Comparison of ENCODE assay signal across 9 mouse cellular contexts in genomic region chr14:30943860-30944674, GRCm38 (mm10). TPM values are rescaled to one million over a fixed set of nuclear protein-coding genes. Genes with fewer than 3 reads are reported as not detected.
DNase-seq lines count a peak whose midpoint lies in the region; ATAC-seq lines count a peak whose summit lies in the region.
"Had no signal": no experiment of that assay in that cellular context is flagged by ENCODE, and none has a peak within 500 bp of the region (broad histone marks: within the 10 kb centered on the region; RNA-seq: fewer than 3 reads in every experiment).

No protein-coding gene starts in this region.

- H3K9me3 ChIP-seq in forebrain, embryonic 11.5 days (ENCODE audit: control insufficient read depth, low read length), result no peaks in the 10 kb centered on the region
- H3K9me3 ChIP-seq in forebrain, embryonic 16.5 days (ENCODE audit: control insufficient read depth, low read length), result no peaks in the 10 kb centered on the region
- H3K9me3 ChIP-seq: neural tube, embryonic 12.5 days had no signal

- no peak for ATAC-seq in forebrain, embryonic 11.5 days (replicated peaks; ENCODE audit: low FRiP score)
- no peak for ATAC-seq in forebrain, embryonic 16.5 days

- WGBS in forebrain, embryonic 11.5 days, result 70% methylated on average over 11 of the region's 11 CpGs
- 69% methylated on average over 11 of the region's 11 CpGs for whole genome bisulfite sequencing in forebrain, embryonic 16.5 days
- WGBS in macrophage (ENCODE audit: missing documents), result 36% methylated on average over 11 of the region's 11 CpGs

- no peak overlapping the region for H3K4me3 ChIP-seq in forebrain, embryonic 11.5 days (ENCODE audit: low read depth, low read length)
- no peak overlapping the region for H3K4me3 ChIP-seq in forebrain, embryonic 16.5 days (replicated peaks; ENCODE audit: low read length)
- no peak overlapping the region for H3K4me3 ChIP-seq in macrophage (ENCODE audit: inconsistent target)
- H3K4me3 ChIP-seq: neural tube, embryonic 12.5 days had no signal

- no peak overlapping the region for H3K27ac ChIP-seq in forebrain, embryonic 11.5 days (ENCODE audit: low read depth, low read length)
- H3K27ac ChIP-seq in forebrain, embryonic 16.5 days (ENCODE audit: low read length), result no peak overlapping the region
- peak overlapping the region; percentile 62 for H3K27ac ChIP-seq in macrophage
- H3K27ac ChIP-seq: neural tube, embryonic 12.5 days had no signal

- no peaks in the 10 kb centered on the region for H3K79me2 ChIP-seq in macrophage (ENCODE audit: inconsistent target)

- intact Hi-C loops in heart, postnatal 25 days (cut with DNase I), result loop anchor here (2.0 to 10.0 kb wide), 3 partner anchors 62 to 119 kb away; partner anchors contain the start of gene Tmem110

- H3K36me3 ChIP-seq in forebrain, embryonic 11.5 days (ENCODE audit: control insufficient read depth, insufficient read depth, low read length), result no peaks in the 10 kb centered on the region
- H3K36me3 ChIP-seq in forebrain, embryonic 16.5 days (ENCODE audit: control insufficient read depth, insufficient read depth), result no peaks in the 10 kb centered on the region
- H3K36me3 ChIP-seq in macrophage (ENCODE audit: inconsistent target), result no peaks in the 10 kb centered on the region
- H3K36me3 ChIP-seq: neural tube, embryonic 12.5 days had no signal

- no peaks in the 10 kb centered on the region for H3K4me1 ChIP-seq in forebrain, embryonic 11.5 days (replicated peaks; ENCODE audit: control insufficient read depth, insufficient read depth, low read length)
- H3K4me1 ChIP-seq in forebrain, embryonic 16.5 days (replicated peaks; ENCODE audit: control insufficient read depth, insufficient read depth, low read length), result no peaks in the 10 kb centered on the region
- H3K4me1 ChIP-seq: neural tube, embryonic 12.5 days had no signal

- H3K27me3 ChIP-seq in forebrain, embryonic 11.5 days (ENCODE audit: control insufficient read depth, insufficient read depth, low read length), result no peaks in the 10 kb centered on the region
- 0 out of 2 replicates have a peak, but pooled peaks cover 2% of the 10 kb centered on the region for H3K27me3 ChIP-seq in forebrain, embryonic 16.5 days (replicated peaks; ENCODE audit: control insufficient read depth, insufficient read depth, low read length)
- H3K27me3 ChIP-seq: neural tube, embryonic 12.5 days had no signal

- H3K9ac ChIP-seq in forebrain, embryonic 11.5 days (ENCODE audit: low read length), result no peak overlapping the region
- no peak overlapping the region for H3K9ac ChIP-seq in forebrain, embryonic 16.5 days (replicated peaks; ENCODE audit: low read depth, low read length)
- H3K9ac ChIP-seq: neural tube, embryonic 12.5 days had no signal

- no peak overlapping the region for H3K4me2 ChIP-seq in forebrain, embryonic 11.5 days (ENCODE audit: low read depth, low read length, severe bottlenecking)
- H3K4me2 ChIP-seq in forebrain, embryonic 16.5 days (ENCODE audit: low read length), result no peak overlapping the region
- H3K4me2 ChIP-seq: neural tube, embryonic 12.5 days had no signal

- DNase-seq in forebrain, embryonic 11.5 days (ENCODE audit: low spot score), result peak; percentile 75
- peak; percentile 36 for DNase-seq in T-cell, adult 2 months (ENCODE audit: low spot score)
- DNase-seq in embryo, embryonic 11 days, result peak; percentile 53
- peak; percentile 31 for DNase-seq in heart, postnatal 25 days (ENCODE audit: low spot score)
- peak; percentile 49 to 61 for DNase-seq in left cerebral cortex, adult 18-20 months (ENCODE audit: low spot score in 2 of 2)
- peak; percentile 53 to 78 for DNase-seq in spleen, postnatal 10 days (ENCODE audit: low spot score in 2 of 2)

RNA-seq across cellular contexts. Expression of gene Itih1, which starts 1.0 kb away (rescaled TPM):
- polyA plus RNA-seq in forebrain, embryonic 11.5 days (2014; fragmentation: Nextera tagmentation; extraction: Ambion mirVana), result not detected in 2 replicates
- not detected in 2 replicates for polyA plus RNA-seq in forebrain, embryonic 16.5 days (2015; fragmentation: Nextera tagmentation; extraction: Ambion mirVana)
- total RNA-seq in heart, postnatal 25 days (2021), result not detected
- total RNA-seq in left cerebral cortex, adult 18-20 months (2021), result not detected
- total RNA-seq in macrophage (2018; cell fraction: chromatin; rRNA removed), result under 1 TPM in 3 of 26 experiments, not detected in 23; 0.25 to 0.67 (median 0.25) TPM
- total RNA-seq in macrophage (2018; cell fraction: cytosol; rRNA removed), result under 1 TPM in 1 of 26 experiments, not detected in 25; 0.05 TPM
- total RNA-seq in macrophage (2018; cell fraction: nucleus; rRNA removed), result under 1 TPM in 2 of 26 experiments, not detected in 24; 0.27 to 0.35 TPM
- polyA plus RNA-seq in macrophage (2018), result not detected in 3 replicates

RNA-seq across cellular contexts. Expression of gene Nek4, which starts 7.1 kb away (rescaled TPM):
- polyA plus RNA-seq in forebrain, embryonic 11.5 days (2014; fragmentation: Nextera tagmentation; extraction: Ambion mirVana), result 22.4 and 24.4 TPM in 2 replicates
- 19.6 and 20.4 TPM in 2 replicates for polyA plus RNA-seq in forebrain, embryonic 16.5 days (2015; fragmentation: Nextera tagmentation; extraction: Ambion mirVana)
- 1 to 10 TPM; 4.0 to 5.3 TPM for total RNA-seq in heart, postnatal 25 days (2021)
- 10 to 100 TPM; 17.0 to 21.2 TPM for total RNA-seq in left cerebral cortex, adult 18-20 months (2021)
- total RNA-seq in macrophage (2018; cell fraction: chromatin; rRNA removed), result 10 to 100 TPM in 25 of 26 experiments, 1 to 10 TPM in 1; 7.6 to 34.8 (median 22.2) TPM
- total RNA-seq in macrophage (2018; cell fraction: cytosol; rRNA removed), result 1 to 10 TPM; 4.3 to 9.4 (median 7.5) TPM
- total RNA-seq in macrophage (2018; cell fraction: nucleus; rRNA removed), result 10 to 100 TPM in 16 of 26 experiments, 1 to 10 TPM in 10; 4.9 to 25.4 (median 13.4) TPM
- polyA plus RNA-seq in macrophage (2018), result 5.6 to 7.4 TPM (median 5.9 TPM) in 3 replicates

RNA-seq across cellular contexts. Expression of gene Itih3, which starts 20.5 kb away (rescaled TPM):
- polyA plus RNA-seq in forebrain, embryonic 11.5 days (2014; fragmentation: Nextera tagmentation; extraction: Ambion mirVana), result 0.05 and 0.16 TPM in 2 replicates
- polyA plus RNA-seq in forebrain, embryonic 16.5 days (2015; fragmentation: Nextera tagmentation; extraction: Ambion mirVana), result 0.40 and 0.58 TPM in 2 replicates
- total RNA-seq in heart, postnatal 25 days (2021), result under 1 TPM; 0.39 to 0.64 TPM
- total RNA-seq in left cerebral cortex, adult 18-20 months (2021), result 10 to 100 TPM; 25.8 to 32.8 TPM
- not detected for total RNA-seq in macrophage (2018; cell fraction: chromatin; rRNA removed)
- total RNA-seq in macrophage (2018; cell fraction: cytosol; rRNA removed), result not detected
- not detected for total RNA-seq in macrophage (2018; cell fraction: nucleus; rRNA removed)
- not detected in 3 replicates for polyA plus RNA-seq in macrophage (2018)

RNA-seq across cellular contexts. Expression of gene Glt8d1, which starts 57.1 kb away (rescaled TPM):
- 61.3 and 63.5 TPM in 2 replicates for polyA plus RNA-seq in forebrain, embryonic 11.5 days (2014; fragmentation: Nextera tagmentation; extraction: Ambion mirVana)
- polyA plus RNA-seq in forebrain, embryonic 16.5 days (2015; fragmentation: Nextera tagmentation; extraction: Ambion mirVana), result 51.8 and 54.2 TPM in 2 replicates
- 10 to 100 TPM; 18.5 to 22.1 TPM for total RNA-seq in heart, postnatal 25 days (2021)
- 10 to 100 TPM; 34.0 to 38.2 TPM for total RNA-seq in left cerebral cortex, adult 18-20 months (2021)
- 10 to 100 TPM; 42.3 to 95.3 (median 64.0) TPM for total RNA-seq in macrophage (2018; cell fraction: chromatin; rRNA removed)
- 10 to 100 TPM; 15.7 to 33.1 (median 21.5) TPM for total RNA-seq in macrophage (2018; cell fraction: cytosol; rRNA removed)
- total RNA-seq in macrophage (2018; cell fraction: nucleus; rRNA removed), result 100 to 1,000 TPM in 1 of 26 experiments, 10 to 100 TPM in 25; 41.3 to 102 (median 59.5) TPM
- polyA plus RNA-seq in macrophage (2018), result 25.5 to 38.1 TPM (median 30.8 TPM) in 3 replicates

RNA-seq across cellular contexts. Expression of gene Spcs1, which starts 57.4 kb away (rescaled TPM):
- polyA plus RNA-seq in forebrain, embryonic 11.5 days (2014; fragmentation: Nextera tagmentation; extraction: Ambion mirVana), result 224 and 251 TPM in 2 replicates
- 278 and 305 TPM in 2 replicates for polyA plus RNA-seq in forebrain, embryonic 16.5 days (2015; fragmentation: Nextera tagmentation; extraction: Ambion mirVana)
- 100 to 1,000 TPM; 138 to 145 TPM for total RNA-seq in heart, postnatal 25 days (2021)
- total RNA-seq in left cerebral cortex, adult 18-20 months (2021), result 100 to 1,000 TPM; 166 to 174 TPM
- 10 to 100 TPM in 22 of 26 experiments, 1 to 10 TPM in 4; 7.4 to 46.0 (median 17.0) TPM for total RNA-seq in macrophage (2018; cell fraction: chromatin; rRNA removed)
- 100 to 1,000 TPM; 208 to 300 (median 243) TPM for total RNA-seq in macrophage (2018; cell fraction: cytosol; rRNA removed)
- total RNA-seq in macrophage (2018; cell fraction: nucleus; rRNA removed), result 100 to 1,000 TPM in 1 of 26 experiments, 10 to 100 TPM in 25; 28.6 to 104 (median 62.5) TPM
- polyA plus RNA-seq in macrophage (2018), result 227 to 384 TPM (median 331 TPM) in 3 replicates
